Mouse (Mus musculus): ENCODE data around the gene Hnrnpr. TPM values are rescaled to one million over a fixed set of nuclear protein-coding genes. Genes with fewer than 3 reads are reported as not detected.

Gene Hnrnpr
- polyA plus RNA-seq, 1 experiment from 2014 or later, result 202 TPM

DNA sequence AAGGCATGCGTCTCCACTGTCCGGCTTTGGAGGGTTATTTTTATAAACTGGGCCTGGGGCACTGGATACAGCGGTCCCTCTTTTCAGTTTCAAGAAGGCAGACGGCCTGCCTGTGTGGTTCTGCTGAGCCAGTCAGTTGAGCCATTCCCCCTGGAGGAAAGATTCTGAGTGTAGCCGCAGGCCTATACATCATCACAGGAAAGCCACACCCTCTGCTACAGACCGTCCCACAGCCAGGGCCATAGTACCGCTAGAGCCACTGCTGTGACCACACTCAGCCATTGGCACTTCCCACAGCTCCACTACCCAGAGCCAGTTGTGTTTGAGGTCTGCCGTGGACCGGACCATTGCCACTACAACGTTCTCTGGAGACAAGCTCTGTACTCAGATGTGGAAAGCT is 91.1 kb downstream of the Hnrnpr start:
- H3K9me3 ChIP-seq (ENCODE audit: low read depth, low read length), result no peaks in the 10 kb centered on the region
- DNase-seq (no peak), ATAC-seq (ENCODE audit: insufficient read depth) (no peak)
- H3K4me3 ChIP-seq (ENCODE audit: low read depth, low read length), result no peak overlapping the region
- no peak overlapping the region for H3K4me2 ChIP-seq
- H3K27ac ChIP-seq (ENCODE audit: low read depth), result no peak overlapping the region
- no peak for TF ChIP-seq CTCF (IDR thresholded peaks at IDR 0.05; ENCODE audit: low read depth)
- no peak overlapping the region for H3K9ac ChIP-seq
- WGBS, result 73% methylated on average over 10 of the region's 10 CpGs
- no peaks in the 10 kb centered on the region for H3K36me3 ChIP-seq (ENCODE audit: insufficient read depth)
- H3K4me1 ChIP-seq (ENCODE audit: insufficient read depth), result no peaks in the 10 kb centered on the region
- no peaks in the 10 kb centered on the region for H3K27me3 ChIP-seq (ENCODE audit: insufficient read depth, low read length)

GRCm38 (mm10) chr4:136407831-136408230 is 97.1 kb downstream of the Hnrnpr start:
- Histone ChIP-seq H3K4me1 (ENCODE audit: insufficient read depth) (no peaks in the 10 kb centered on the region), H3K9me3 (ENCODE audit: low read depth, low read length) (no peaks in the 10 kb centered on the region), H3K9ac (no peak overlapping the region), H3K27ac (ENCODE audit: low read depth) (no peak overlapping the region), H3K36me3 (ENCODE audit: insufficient read depth) (no peaks in the 10 kb centered on the region), H3K27me3 (ENCODE audit: insufficient read depth, low read length) (no peaks in the 10 kb centered on the region), H3K4me2 (no peak overlapping the region), H3K4me3 (ENCODE audit: low read depth, low read length) (no peak overlapping the region)
- 50% methylated on average over 11 of the region's 11 CpGs for whole genome bisulfite sequencing
- ATAC-seq (ENCODE audit: insufficient read depth) (no peak), DNase-seq (peak; percentile 44)
- no peak for TF ChIP-seq CTCF (IDR thresholded peaks at IDR 0.05; ENCODE audit: low read depth)

Other genes starting within 250 kb of the Hnrnpr start
- gene Id3, start 167.4 kb upstream of the Hnrnpr start, polyA plus RNA-seq (2014; fragmentation: Nextera tagmentation; extraction: Ambion mirVana), result 469 and 477 TPM in 2 replicates
- gene E2f2, start 138.5 kb upstream of the Hnrnpr start, polyA plus RNA-seq (2014; fragmentation: Nextera tagmentation; extraction: Ambion mirVana), result 5.5 and 6.5 TPM in 2 replicates
- 4.4 and 5.4 TPM in 2 replicates for gene Asap3, start 104.6 kb upstream of the Hnrnpr start, polyA plus RNA-seq (2014; fragmentation: Nextera tagmentation; extraction: Ambion mirVana)
- gene Tcea3, start 63.2 kb upstream of the Hnrnpr start, polyA plus RNA-seq (2014; fragmentation: Nextera tagmentation; extraction: Ambion mirVana), result 12.0 and 14.3 TPM in 2 replicates
- gene Zfp46, start 26.3 kb upstream of the Hnrnpr start, polyA plus RNA-seq (2014; fragmentation: Nextera tagmentation; extraction: Ambion mirVana), result 27.7 and 31.2 TPM in 2 replicates
- gene Htr1d, start 112.6 kb downstream of the Hnrnpr start, polyA plus RNA-seq (2014; fragmentation: Nextera tagmentation; extraction: Ambion mirVana), result 0.07 TPM in 1 of 2 replicates, not detected in the other
- gene 6030445D17Rik, start 151.3 kb downstream of the Hnrnpr start, polyA plus RNA-seq (2014; fragmentation: Nextera tagmentation; extraction: Ambion mirVana), result 0.30 and 0.42 TPM in 2 replicates
- gene Luzp1, start 158.8 kb downstream of the Hnrnpr start, polyA plus RNA-seq (2014; fragmentation: Nextera tagmentation; extraction: Ambion mirVana), result 111 and 140 TPM in 2 replicates

All from lung, embryonic 14.5 days (tissue).